Mouse (Mus musculus) forebrain, embryonic 13.5 days (tissue): Measurements from ENCODE around the gene 1700003E16Rik. TPM values are rescaled to one million over a fixed set of nuclear protein-coding genes. Genes with fewer than 3 reads are reported as not detected.

Experiments used
- ATAC-seq: fragments of 200-750 bp; cut with Nextera tagmentation; 2 replicates; pipeline ENCODE4 v1.8.0; 2017
- H3K27ac ChIP-seq: fragments of 300-500 bp; sonication (generic); 2 replicates; pipeline ENCODE4 v1.5.1; 2015; ENCODE audit warnings: inconsistent platforms, mild to moderate bottlenecking, moderate library complexity
- H3K27me3 ChIP-seq: fragments of 300-500 bp; sonication (generic); 2 replicates; pipeline ENCODE4 v1.6.1; 2015; ENCODE audit warnings: mild to moderate bottlenecking, inconsistent platforms
- H3K36me3 ChIP-seq: fragments of 300-500 bp; sonication (generic); 2 replicates; pipeline ENCODE4 v1.6.1; 2015; ENCODE audit warnings: mild to moderate bottlenecking, inconsistent platforms; ENCODE audit not compliant: poor library complexity, severe bottlenecking
- H3K4me1 ChIP-seq: fragments of 300-500 bp; sonication (generic); 2 replicates; pipeline ENCODE4 v1.6.1; 2015; ENCODE audit warnings: inconsistent platforms
- H3K4me2 ChIP-seq: fragments of 300-500 bp; sonication (generic); 2 replicates; pipeline ENCODE4 v1.6.1; 2015; ENCODE audit warnings: inconsistent platforms, mild to moderate bottlenecking, moderate library complexity
- H3K4me3 ChIP-seq: fragments of 300-500 bp; sonication (generic); 2 replicates; pipeline ENCODE4 v1.5.1; 2015; ENCODE audit warnings: mild to moderate bottlenecking, inconsistent platforms
- H3K9ac ChIP-seq: fragments of 300-500 bp; sonication (generic); 2 replicates; pipeline ENCODE4 v1.6.1; 2015; ENCODE audit warnings: mild to moderate bottlenecking, inconsistent platforms
- H3K9me3 ChIP-seq: fragments of 300-500 bp; sonication (generic); replicated peaks from 2 replicates; pipeline ENCODE4 v1.6.1; 2016; ENCODE audit warnings: inconsistent platforms
- whole genome bisulfite sequencing: fragments of 180-500 bp; shearing (Covaris S2); methylation state at CpG from one replicate; pipeline ENCODE4 v1.1.7; 2015; 5-methylcytosine and 5-hydroxymethylcytosine counted together
- polyA plus RNA-seq: library from polyadenylated mRNA; unstranded; fragments of >200 nt; fragmentation: Nextera tagmentation; extraction: Ambion mirVana; gene quantifications from 2 replicates; pipeline ENCODE4 v1.2.1, GENCODE M21; 2015

The 1700003E16Rik gene
- polyA plus RNA-seq, 1 experiment from 2014 or later: 2.7 TPM

DNA sequence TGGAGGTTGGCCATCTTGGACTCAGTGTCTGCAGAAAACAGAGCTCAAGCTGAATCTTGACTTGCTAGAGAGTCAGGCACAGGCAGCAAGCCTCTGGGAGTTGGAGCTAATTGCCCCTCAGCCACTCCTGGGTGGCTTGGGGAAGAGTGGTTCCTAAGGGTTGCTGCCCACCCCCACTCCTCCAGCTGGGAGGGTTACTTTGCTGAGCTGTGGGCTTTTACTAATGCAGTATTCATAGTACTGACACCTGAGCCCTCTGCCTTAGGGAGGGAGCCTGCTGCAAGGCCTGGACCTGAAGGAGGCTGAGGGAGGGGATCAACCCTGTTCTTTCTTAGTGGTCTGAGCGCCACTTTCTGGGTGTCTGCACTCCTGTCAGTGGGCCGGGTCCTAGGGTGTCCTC, 30.7 kb downstream of the 1700003E16Rik start:
- Histone ChIP-seq H3K9me3 (no peaks in the 10 kb centered on the region), H3K4me3 (peak overlapping the region; percentile 53), H3K36me3 (peaks cover 74% of the 10 kb centered on the region), H3K4me2 (peak overlapping the region; percentile 70), H3K27me3 (no peaks in the 10 kb centered on the region), H3K4me1 (peaks cover 33% of the 10 kb centered on the region), H3K9ac (peak overlapping the region; percentile 78), H3K27ac (peak overlapping the region; percentile 82)
- 66% methylated on average over 2 of the region's 2 CpGs for WGBS
- no peak for ATAC-seq

- Histone ChIP-seq H3K27ac (no peak overlapping the region), H3K4me2 (no peak overlapping the region), H3K4me1 (no peaks in the 10 kb centered on the region), H3K9me3 (no peaks in the 10 kb centered on the region), H3K9ac (no peak overlapping the region), H3K4me3 (no peak overlapping the region), H3K36me3 (peaks cover 100% of the 10 kb centered on the region), H3K27me3 (no peaks in the 10 kb centered on the region)
- no peak for ATAC-seq
- WGBS: 94% methylated on average over 7 of the region's 7 CpGs
These were observed 37.4 kb downstream of the 1700003E16Rik start for GRCm38 (mm10) chr6:83193571-83193970.

GRCm38 (mm10) chr6:83197345-83198004, 41.3 kb downstream of the 1700003E16Rik start:
- Histone ChIP-seq H3K27ac (no peak overlapping the region), H3K9me3 (no peaks in the 10 kb centered on the region), H3K9ac (no peak overlapping the region), H3K4me3 (no peak overlapping the region), H3K27me3 (no peaks in the 10 kb centered on the region), H3K4me2 (no peak overlapping the region), H3K4me1 (no peaks in the 10 kb centered on the region), H3K36me3 (peaks cover 89% of the 10 kb centered on the region)
- WGBS: 44% methylated on average over 15 of the region's 15 CpGs
- peak; percentile 44; the same call in 1 of the 2 replicates for ATAC-seq

- ATAC-seq: no peak
These were observed 47.1 kb downstream of the 1700003E16Rik start for GRCm38 (mm10) chr6:83203320-83203719.

DNA sequence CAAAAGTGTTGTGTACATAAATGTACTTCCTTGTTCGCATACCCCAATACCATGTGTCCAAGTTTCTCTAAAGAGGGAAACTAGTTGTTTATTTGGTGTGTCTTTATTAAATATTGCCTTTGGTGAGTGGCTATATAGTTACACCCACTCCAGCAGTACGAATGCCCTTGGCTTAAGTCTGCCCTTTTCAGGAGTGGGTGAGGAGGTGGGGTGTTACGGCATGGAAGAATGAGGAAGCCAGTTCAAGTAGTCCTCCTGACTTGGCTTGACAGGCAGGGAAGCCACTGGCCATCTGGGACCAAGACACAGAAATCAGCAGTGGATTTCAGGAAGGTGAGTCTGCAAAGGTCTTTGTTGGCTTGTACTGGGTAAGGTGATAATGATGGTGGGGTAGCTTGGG, 49.6 kb downstream of the 1700003E16Rik start:
- WGBS: 96% methylated on average over 3 of the region's 3 CpGs
- peaks cover 9% of the 10 kb centered on the region for H3K4me1 ChIP-seq
- H3K4me2 ChIP-seq: no peak overlapping the region
- H3K27ac ChIP-seq: no peak overlapping the region
- H3K9me3 ChIP-seq: no peaks in the 10 kb centered on the region
- H3K36me3 ChIP-seq: peaks cover 7% of the 10 kb centered on the region; the same call in 1 of the 2 replicates
- ATAC-seq: no peak
- no peaks in the 10 kb centered on the region for H3K27me3 ChIP-seq
- no peak overlapping the region for H3K9ac ChIP-seq
- no peak overlapping the region for H3K4me3 ChIP-seq

More at GRCm38 (mm10) chr6:83203320-83203719, 47.1 kb downstream of the 1700003E16Rik start:
- Histone ChIP-seq H3K27ac (no peak overlapping the region), H3K4me2 (no peak overlapping the region), H3K36me3 (peaks cover 31% of the 10 kb centered on the region), H3K27me3 (no peaks in the 10 kb centered on the region), H3K4me3 (no peak overlapping the region), H3K9ac (no peak overlapping the region), H3K4me1 (no peaks in the 10 kb centered on the region), H3K9me3 (no peaks in the 10 kb centered on the region)
- WGBS: 89% methylated on average over 4 of the region's 4 CpGs

- ATAC-seq: no peak
- H3K4me2 ChIP-seq: no peak overlapping the region
- WGBS: 82% methylated on average over 11 of the region's 11 CpGs
These were observed 50.1 kb downstream of the 1700003E16Rik start for GRCm38 (mm10) chr6:83206321-83206720.

DNA sequence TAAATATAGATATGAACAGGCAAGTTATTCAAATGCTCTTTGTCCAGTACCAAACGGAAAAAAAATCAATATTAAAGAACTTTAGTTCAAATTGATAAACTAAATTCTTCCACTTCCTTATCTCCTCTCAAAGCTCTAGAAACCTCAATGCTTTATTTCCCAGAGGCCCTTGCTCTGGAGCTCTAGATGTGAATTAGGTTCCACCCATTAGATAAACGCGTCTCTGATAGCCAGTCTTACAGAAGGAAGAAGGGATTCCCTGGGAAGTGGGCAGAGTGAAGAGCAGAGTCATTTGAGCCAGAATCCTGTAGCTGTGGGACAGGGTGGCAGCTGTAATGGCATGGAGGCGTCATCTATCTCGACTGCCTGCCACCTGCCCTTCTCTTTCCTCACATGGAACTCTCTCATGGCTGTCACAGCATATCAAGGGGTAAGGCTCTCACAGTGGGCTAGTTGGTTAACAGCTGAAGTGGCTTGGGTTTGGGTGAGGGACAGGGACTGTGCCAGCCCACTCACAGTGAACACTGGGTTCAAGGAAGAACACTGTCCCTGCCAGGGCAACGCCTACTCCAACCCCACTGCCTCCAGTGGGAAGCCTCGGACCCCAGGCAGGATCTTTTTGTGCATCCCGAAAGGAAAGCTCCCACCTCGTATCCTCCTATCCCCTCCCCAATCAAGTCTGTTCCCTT, 51.3 kb downstream of the 1700003E16Rik start:
- WGBS: 71% methylated on average over 9 of the region's 9 CpGs
- ATAC-seq: no peak

More at GRCm38 (mm10) chr6:83206321-83206720, 50.1 kb downstream of the 1700003E16Rik start:
- H3K36me3 ChIP-seq: peaks cover 4% of the 10 kb centered on the region; the same call in 1 of the 2 replicates
- no peaks in the 10 kb centered on the region for H3K27me3 ChIP-seq
- H3K9ac ChIP-seq: no peak overlapping the region
- peaks cover 12% of the 10 kb centered on the region for H3K4me1 ChIP-seq
- no peaks in the 10 kb centered on the region for H3K9me3 ChIP-seq
- no peak overlapping the region for H3K4me3 ChIP-seq
- no peak overlapping the region for H3K27ac ChIP-seq

GRCm38 (mm10) chr6:83208050-83208400, 51.8 kb downstream of the 1700003E16Rik start:
- 92% methylated on average over 2 of the region's 2 CpGs for WGBS
- no peak overlapping the region for H3K27ac ChIP-seq

More for the DNA sequence above, 51.3 kb downstream of the 1700003E16Rik start:
- Histone ChIP-seq H3K9me3 (no peaks in the 10 kb centered on the region), H3K9ac (no peak overlapping the region), H3K27ac (no peak overlapping the region), H3K4me1 (peaks cover 16% of the 10 kb centered on the region), H3K27me3 (no peaks in the 10 kb centered on the region), H3K4me2 (no peak overlapping the region), H3K4me3 (no peak overlapping the region), H3K36me3 (no peaks in the 10 kb centered on the region)

GRCm38 (mm10) chr6:83210495-83210894, 54.3 kb downstream of the 1700003E16Rik start:
- 26% methylated on average over 2 of the region's 2 CpGs for WGBS
- no peaks in the 10 kb centered on the region for H3K27me3 ChIP-seq
- no peaks in the 10 kb centered on the region for H3K9me3 ChIP-seq
- no peaks in the 10 kb centered on the region for H3K36me3 ChIP-seq
- no peak for ATAC-seq
- H3K4me3 ChIP-seq: no peak overlapping the region
- H3K4me1 ChIP-seq: peaks cover 16% of the 10 kb centered on the region
- H3K9ac ChIP-seq: no peak overlapping the region
- no peak overlapping the region for H3K27ac ChIP-seq
- H3K4me2 ChIP-seq: no peak overlapping the region

More at GRCm38 (mm10) chr6:83208050-83208400, 51.8 kb downstream of the 1700003E16Rik start:
- no peaks in the 10 kb centered on the region for H3K9me3 ChIP-seq
- H3K4me2 ChIP-seq: no peak overlapping the region
- H3K4me3 ChIP-seq: no peak overlapping the region
- H3K4me1 ChIP-seq: peaks cover 16% of the 10 kb centered on the region
- H3K9ac ChIP-seq: no peak overlapping the region
- ATAC-seq: no peak
- no peaks in the 10 kb centered on the region for H3K36me3 ChIP-seq
- no peaks in the 10 kb centered on the region for H3K27me3 ChIP-seq

DNA sequence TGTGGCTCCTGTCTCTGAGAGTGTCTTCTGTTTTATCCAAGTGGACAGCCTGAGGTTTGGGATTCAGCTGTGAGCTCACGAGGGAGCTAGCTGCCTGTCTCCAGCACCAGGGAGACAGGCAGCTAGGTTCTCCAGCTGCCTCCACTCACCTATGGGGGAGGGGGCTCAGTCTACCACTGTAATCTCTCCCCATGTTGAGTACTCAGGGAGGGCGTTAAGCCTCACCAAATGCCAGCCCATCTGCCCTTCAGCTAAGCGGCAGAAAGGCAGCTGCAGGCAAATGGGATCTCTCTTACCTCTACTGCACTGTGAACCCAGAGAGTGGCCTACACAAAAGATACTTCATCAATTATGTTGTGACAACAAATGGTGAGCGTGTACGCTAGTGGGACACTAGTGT, 55.3 kb downstream of the 1700003E16Rik start:
- Histone ChIP-seq H3K27ac (no peak overlapping the region), H3K4me1 (peaks cover 16% of the 10 kb centered on the region), H3K4me3 (no peak overlapping the region), H3K27me3 (no peaks in the 10 kb centered on the region), H3K4me2 (no peak overlapping the region), H3K9me3 (no peaks in the 10 kb centered on the region), H3K9ac (no peak overlapping the region), H3K36me3 (no peaks in the 10 kb centered on the region)
- no peak for ATAC-seq
- WGBS: 28% methylated on average over 5 of the region's 5 CpGs
